Mouse (Mus musculus): ENCODE results near the gene D230025D16Rik.

The D230025D16Rik gene

GRCm38 (mm10) chr8:105260371-105261099 lies 35.6 kb downstream of the D230025D16Rik start:
- Histone ChIP-seq H3K27me3 (ENCODE audit: insufficient read depth, low read length) (peaks cover 90% of the 10 kb centered on the region), H3K36me3 (ENCODE audit: insufficient read depth, low read length) (no peaks in the 10 kb centered on the region), H3K4me1 (replicated peaks; ENCODE audit: low read depth, low read length) (peaks cover 77% of the 10 kb centered on the region), H3K4me3 (replicated peaks; ENCODE audit: low read length) (peak overlapping the region; percentile 78; the same call in 1 of the 2 replicates), H3K9me3 (ENCODE audit: low read length) (0 out of 2 replicates have a peak, but pooled peaks cover 3% of the 10 kb centered on the region)
- TF ChIP-seq CTCF (conservative IDR thresholded peaks at IDR 0.05; ENCODE audit: low read length) = 0 out of 2 replicates have a peak, but pooled peaks have one; percentile 1
- no peak for TF ChIP-seq POU5F1 (IDR thresholded peaks at IDR 0.05; ENCODE audit: borderline replicate concordance, low read length)

GRCm38 (mm10) chr8:105261326-105261980 lies 36.5 kb downstream of the D230025D16Rik start:
- no peaks in the 10 kb centered on the region for H3K36me3 ChIP-seq (ENCODE audit: insufficient read depth, low read length)
- H3K27me3 ChIP-seq (ENCODE audit: insufficient read depth, low read length) = peaks cover 89% of the 10 kb centered on the region
- H3K4me3 ChIP-seq (replicated peaks; ENCODE audit: low read length) = no peak overlapping the region
- TF ChIP-seq POU5F1 (IDR thresholded peaks at IDR 0.05; ENCODE audit: borderline replicate concordance, low read length) = no peak
- TF ChIP-seq NANOG (IDR thresholded peaks at IDR 0.05; ENCODE audit: borderline replicate concordance, low read length) = no peak
- no peak for TF ChIP-seq CTCF (conservative IDR thresholded peaks at IDR 0.05; ENCODE audit: low read length)
- H3K4me1 ChIP-seq (replicated peaks; ENCODE audit: low read depth, low read length) = peaks cover 75% of the 10 kb centered on the region
- H3K9me3 ChIP-seq (ENCODE audit: low read length) = 0 out of 2 replicates have a peak, but pooled peaks cover 3% of the 10 kb centered on the region

- H3K4me3 ChIP-seq (replicated peaks; ENCODE audit: low read length) = peak overlapping the region; percentile 81
These were observed 38.4 kb downstream of the D230025D16Rik start for GRCm38 (mm10) chr8:105263244-105263912.

GRCm38 (mm10) chr8:105264024-105264982 lies 39.4 kb downstream of the D230025D16Rik start, which contains the start of the genes Tradd and Fbxl8:
Tradd (minus strand) TSS chr8:105264609.
Fbxl8 (plus strand) TSS chr8:105264648.
- Histone ChIP-seq H3K4me3 (replicated peaks; ENCODE audit: low read length) (peak within 1 kb of the TSS; percentile 81), H3K27me3 (ENCODE audit: insufficient read depth, low read length) (peaks cover 92% of the 10 kb centered on the region), H3K4me1 (replicated peaks; ENCODE audit: low read depth, low read length) (peaks cover 80% of the 10 kb centered on the region), H3K9me3 (ENCODE audit: low read length) (0 out of 2 replicates have a peak, but pooled peaks cover 3% of the 10 kb centered on the region), H3K36me3 (ENCODE audit: insufficient read depth, low read length) (no peaks in the 10 kb centered on the region)
- TF ChIP-seq CTCF (conservative IDR thresholded peaks at IDR 0.05; ENCODE audit: low read length) (0 out of 2 replicates have a peak, but pooled peaks have one; percentile 15), POU5F1 (IDR thresholded peaks at IDR 0.05; ENCODE audit: borderline replicate concordance, low read length) (no peak)

More at GRCm38 (mm10) chr8:105263244-105263912, 38.4 kb downstream of the D230025D16Rik start:
- TF ChIP-seq NANOG (IDR thresholded peaks at IDR 0.05; ENCODE audit: borderline replicate concordance, low read length) (no peak), CTCF (conservative IDR thresholded peaks at IDR 0.05; ENCODE audit: low read length) (no peak), POU5F1 (IDR thresholded peaks at IDR 0.05; ENCODE audit: borderline replicate concordance, low read length) (no peak)
- H3K27me3 ChIP-seq (ENCODE audit: insufficient read depth, low read length) = peaks cover 92% of the 10 kb centered on the region
- no peaks in the 10 kb centered on the region for H3K36me3 ChIP-seq (ENCODE audit: insufficient read depth, low read length)
- 0 out of 2 replicates have a peak, but pooled peaks cover 3% of the 10 kb centered on the region for H3K9me3 ChIP-seq (ENCODE audit: low read length)
- H3K4me1 ChIP-seq (replicated peaks; ENCODE audit: low read depth, low read length) = peaks cover 82% of the 10 kb centered on the region

DNA sequence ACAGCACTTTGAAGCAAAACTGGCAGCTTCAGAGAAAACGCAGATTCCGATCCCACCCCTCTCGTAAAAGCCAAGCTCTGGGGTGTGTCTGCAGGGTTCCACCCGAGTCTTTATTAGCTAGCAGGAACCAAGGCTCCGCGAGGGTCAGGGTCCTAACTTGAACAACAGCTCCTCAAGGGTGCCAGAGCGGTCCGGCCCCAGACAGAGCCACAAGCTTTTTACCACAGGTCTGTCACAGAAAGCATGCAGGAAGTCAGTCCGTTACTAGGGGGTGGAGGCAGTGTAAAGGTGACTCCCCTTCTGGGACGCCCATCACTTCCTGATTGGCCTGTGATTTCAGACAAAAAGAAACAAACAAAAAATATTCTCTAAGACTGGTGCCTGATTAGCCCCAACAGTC lies 40.2 kb downstream of the D230025D16Rik start:
- Histone ChIP-seq H3K9me3 (ENCODE audit: low read length) (0 out of 2 replicates have a peak, but pooled peaks cover 3% of the 10 kb centered on the region), H3K36me3 (ENCODE audit: insufficient read depth, low read length) (no peaks in the 10 kb centered on the region), H3K4me1 (replicated peaks; ENCODE audit: low read depth, low read length) (peaks cover 80% of the 10 kb centered on the region), H3K4me3 (replicated peaks; ENCODE audit: low read length) (peak overlapping the region; percentile 81), H3K27me3 (ENCODE audit: insufficient read depth, low read length) (peaks cover 92% of the 10 kb centered on the region)
- TF ChIP-seq POU5F1 (IDR thresholded peaks at IDR 0.05; ENCODE audit: borderline replicate concordance, low read length) (no peak), CTCF (conservative IDR thresholded peaks at IDR 0.05; ENCODE audit: low read length) (no peak), NANOG (IDR thresholded peaks at IDR 0.05; ENCODE audit: borderline replicate concordance, low read length) (no peak)

GRCm38 (mm10) chr8:105266775-105267174 lies 41.8 kb downstream of the D230025D16Rik start:
- Histone ChIP-seq H3K4me3 (replicated peaks; ENCODE audit: low read length) (0 out of 2 replicates have a peak overlapping the region, but pooled peaks have one; percentile 10), H3K9me3 (ENCODE audit: low read length) (no peaks in the 10 kb centered on the region), H3K4me1 (replicated peaks; ENCODE audit: low read depth, low read length) (peaks cover 80% of the 10 kb centered on the region), H3K36me3 (ENCODE audit: insufficient read depth, low read length) (no peaks in the 10 kb centered on the region), H3K27me3 (ENCODE audit: insufficient read depth, low read length) (peaks cover 94% of the 10 kb centered on the region)
- TF ChIP-seq CTCF (conservative IDR thresholded peaks at IDR 0.05; ENCODE audit: low read length) (no peak), POU5F1 (IDR thresholded peaks at IDR 0.05; ENCODE audit: borderline replicate concordance, low read length) (no peak), NANOG (IDR thresholded peaks at IDR 0.05; ENCODE audit: borderline replicate concordance, low read length) (no peak)

- H3K4me3 ChIP-seq (replicated peaks; ENCODE audit: low read length) = peak overlapping the region; percentile 78
- no peaks in the 10 kb centered on the region for H3K36me3 ChIP-seq (ENCODE audit: insufficient read depth, low read length)
- H3K27me3 ChIP-seq (ENCODE audit: insufficient read depth, low read length) = peaks cover 96% of the 10 kb centered on the region
- H3K9me3 ChIP-seq (ENCODE audit: low read length) = no peaks in the 10 kb centered on the region
- H3K4me1 ChIP-seq (replicated peaks; ENCODE audit: low read depth, low read length) = peaks cover 70% of the 10 kb centered on the region
- TF ChIP-seq NANOG (IDR thresholded peaks at IDR 0.05; ENCODE audit: borderline replicate concordance, low read length) = no peak
- no peak for TF ChIP-seq CTCF (conservative IDR thresholded peaks at IDR 0.05; ENCODE audit: low read length)
- TF ChIP-seq POU5F1 (IDR thresholded peaks at IDR 0.05; ENCODE audit: borderline replicate concordance, low read length) = no peak
These were observed 43.6 kb downstream of the D230025D16Rik start for GRCm38 (mm10) chr8:105268342-105269074.

All from E14TG2a.4 (cell line).